Mouse (Mus musculus) monocyte, adult 2 months (primary cell): ENCODE results near the gene Ccnh.
A peak's percentile ranks its signal among the peaks of the same experiment; 100 is the strongest.
"Not testable (repeated sequence)": the region's sequence is repeated elsewhere in the genome, so short reads cannot be mapped to it uniquely, and the experiment has no call there.

Source experiments
- DNase-seq, 2 experiments: peaks; one replicate each; pipeline ENCODE4 v3.0.0; 2022; ENCODE audit warnings: low spot score in 2 of 2, low read depth in 1 of 2

The Ccnh gene

DNA sequence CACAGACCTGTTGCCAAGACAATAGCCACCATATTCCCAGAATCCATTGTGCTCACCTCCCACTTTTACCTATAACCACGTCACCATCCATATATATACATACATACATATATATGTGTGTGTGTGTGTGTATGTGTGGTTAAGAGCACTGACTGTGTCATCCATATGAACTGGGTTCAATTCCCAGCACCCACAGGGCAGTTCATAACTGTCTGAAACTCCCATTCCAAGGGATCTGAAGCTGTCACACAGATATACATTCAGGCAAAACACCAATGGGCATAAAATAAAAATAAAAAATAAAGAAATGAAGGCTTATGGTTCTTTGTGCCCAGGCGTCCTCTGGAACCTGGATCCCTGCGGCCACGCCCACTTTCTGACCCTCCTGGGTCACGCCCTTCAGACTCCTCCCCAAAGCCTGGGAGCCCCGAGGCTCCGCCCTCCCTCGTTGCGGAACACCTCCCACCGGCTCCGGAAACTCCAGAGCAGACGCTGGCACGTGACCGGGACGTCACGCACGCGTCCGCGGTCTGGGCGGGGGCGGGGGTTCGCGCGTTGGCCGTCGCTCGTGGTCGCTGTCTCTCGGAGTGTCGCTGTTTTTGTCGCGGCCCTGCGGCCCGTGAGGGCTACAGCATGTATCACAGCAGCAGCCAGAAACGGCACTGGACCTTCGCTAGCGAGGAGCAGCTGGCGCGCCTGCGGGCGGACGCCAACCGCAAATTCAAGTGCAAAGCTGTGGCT lies at the start of gene Ccnh:
Gene Ccnh, plus strand, starts transcription at position 506 of the 741 bp plus-strand sequence.
- DNase-seq, result peak; percentile 77 to 83

DNA sequence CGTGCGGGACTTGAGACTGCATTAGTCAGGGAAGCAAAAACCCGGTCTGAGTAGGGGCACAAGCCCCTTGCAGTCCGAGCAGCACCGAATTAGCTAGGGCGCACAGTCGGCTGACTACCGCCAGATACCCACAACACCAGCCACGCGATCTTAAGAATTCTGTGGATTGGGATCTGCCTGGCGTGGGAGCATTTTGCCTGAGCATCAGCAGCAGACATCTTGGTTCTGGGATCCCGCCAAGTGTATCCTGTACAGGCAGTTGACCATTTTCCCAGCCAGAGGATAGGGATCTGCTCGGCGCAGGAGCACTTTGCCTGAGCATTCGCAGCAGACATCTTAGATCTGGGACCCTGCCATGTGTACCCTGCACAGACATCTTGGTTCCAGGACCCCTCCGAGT lies 45.8 kb upstream of the Ccnh start:
- DNase-seq, result not testable (repeated sequence)

DNA sequence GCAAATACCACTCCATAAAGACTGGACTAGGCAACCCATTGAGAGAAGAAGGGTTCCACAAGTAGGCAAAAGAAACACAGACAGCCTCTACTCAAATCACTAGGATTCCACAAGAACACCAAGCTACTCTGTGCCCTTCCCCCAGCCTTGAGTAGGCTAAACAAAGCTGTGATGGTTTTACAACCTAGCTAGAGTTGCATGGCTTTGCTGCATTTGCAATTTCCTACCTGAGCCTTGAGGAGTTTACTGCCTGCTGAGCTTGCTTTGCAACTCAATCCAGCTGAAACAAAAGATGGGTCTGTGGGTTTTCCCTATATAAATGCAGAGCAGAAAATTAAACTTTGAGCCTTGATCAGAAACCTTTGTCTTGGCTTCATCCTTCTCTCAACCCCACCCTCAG lies 42.7 kb upstream of the Ccnh start:
- no peak for DNase-seq

DNA sequence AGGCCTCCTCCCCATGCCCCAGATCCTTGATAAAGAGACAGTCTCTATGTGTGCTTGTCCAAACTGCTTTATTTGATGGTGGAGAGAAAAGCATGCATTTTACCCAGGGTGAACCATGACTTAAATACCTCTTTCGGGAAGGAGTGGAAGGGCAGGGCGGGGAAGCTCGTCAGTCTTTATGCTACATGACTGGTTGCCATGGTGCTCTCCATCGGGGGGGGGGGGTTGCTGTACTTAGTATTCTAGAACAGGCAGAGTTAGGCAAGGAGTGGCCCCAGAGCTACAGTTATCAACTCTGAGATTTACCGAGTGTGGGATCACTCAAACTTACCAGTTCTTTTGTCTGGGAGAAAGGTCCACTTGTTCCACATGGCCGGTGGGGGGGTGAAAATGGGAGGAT lies 34.5 kb upstream of the Ccnh start:
- DNase-seq, result no peak

DNA sequence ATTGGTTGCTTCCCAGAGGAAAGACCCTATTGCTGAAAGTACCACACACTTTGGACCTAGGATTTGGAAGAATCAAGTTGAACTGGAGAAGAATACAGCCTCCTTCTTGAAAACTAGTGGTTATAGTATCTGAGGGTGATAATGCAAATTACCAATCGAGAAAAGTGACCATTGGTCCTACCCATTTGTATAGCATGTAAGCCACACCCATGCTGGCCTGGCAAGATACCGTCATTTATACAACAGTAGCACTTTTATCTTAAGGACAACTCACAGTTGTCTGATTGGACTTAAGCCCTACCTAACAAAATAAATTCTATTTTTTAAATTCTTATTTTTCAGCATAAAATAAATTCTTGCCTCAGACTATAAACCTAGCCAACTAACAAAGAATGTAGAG lies 29.2 kb upstream of the Ccnh start:
- DNase-seq, result no peak

DNA sequence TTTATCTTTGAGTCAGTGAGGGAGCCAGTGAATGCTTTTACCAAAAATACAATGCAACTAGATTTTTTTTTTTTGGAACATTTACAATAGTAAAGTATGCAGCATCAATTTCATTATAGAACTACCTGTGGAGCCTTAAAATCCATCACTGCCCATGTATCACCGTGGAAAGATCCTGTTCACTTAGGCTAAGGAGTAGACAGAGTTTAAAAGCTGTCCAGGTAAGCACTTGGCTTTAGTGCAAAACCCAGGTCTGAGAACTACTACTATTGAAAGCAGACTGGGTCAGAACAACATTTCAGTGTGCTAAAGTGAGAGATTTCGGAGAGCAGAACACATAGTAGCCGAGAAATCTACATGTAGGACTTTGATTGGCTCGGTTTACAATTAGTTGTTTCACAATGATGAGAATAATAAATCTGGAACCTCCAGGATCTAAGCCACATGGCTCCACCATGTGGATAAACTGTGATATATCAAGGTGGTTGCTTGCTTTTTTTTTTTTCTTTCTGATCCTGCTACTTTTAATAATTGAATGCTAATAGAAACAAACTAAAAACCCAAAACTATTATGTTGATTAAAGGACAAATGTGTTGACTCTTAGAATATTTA lies 24.6 kb upstream of the Ccnh start:
- DNase-seq, result no peak

DNA sequence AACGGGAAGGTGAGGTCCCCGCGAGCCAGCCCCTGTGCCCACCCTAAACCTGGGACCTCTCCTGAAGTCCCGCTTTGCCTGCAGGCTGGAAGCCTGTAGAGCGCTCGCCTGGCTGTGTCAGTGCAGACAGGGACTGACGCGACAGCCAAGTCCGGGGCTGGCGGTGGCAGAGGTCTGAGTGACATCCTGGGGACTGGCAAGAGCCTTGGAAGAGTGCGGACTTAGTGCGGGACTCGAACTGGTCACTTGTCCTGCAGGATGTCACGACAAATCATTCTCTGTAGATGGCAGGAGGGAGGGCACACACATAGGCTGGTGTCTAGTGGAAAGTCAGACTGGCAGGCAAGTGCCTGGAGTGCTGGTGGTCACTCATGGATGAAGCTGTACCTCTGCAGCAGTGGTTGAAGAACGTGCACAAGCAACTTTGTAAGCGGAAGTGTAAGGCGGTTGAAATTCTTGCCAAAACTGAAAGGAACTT lies 475 bp downstream of the Ccnh start:
- DNase-seq, result peak in 1 of 2 experiments; percentile 1

DNA sequence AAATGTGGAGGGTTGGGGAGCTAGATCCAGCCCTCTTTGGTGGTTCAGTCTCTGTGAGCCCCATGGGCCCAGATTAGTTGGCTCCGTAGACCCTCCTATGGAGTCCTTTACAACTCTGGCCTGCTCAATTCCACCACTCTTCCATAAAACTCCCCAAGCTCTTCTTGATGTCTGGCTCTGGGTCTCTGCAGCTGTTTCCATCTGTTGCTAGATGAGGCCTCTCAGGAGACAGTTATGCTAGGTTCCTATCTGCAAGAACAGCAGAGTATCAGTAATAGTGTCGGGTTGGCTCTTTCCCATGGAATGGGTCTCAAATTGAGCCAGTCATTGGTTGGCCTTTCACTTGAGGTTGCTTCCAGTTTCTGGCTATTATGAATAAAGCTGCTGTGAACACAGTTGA lies 2.0 kb downstream of the Ccnh start:
- DNase-seq, result no peak

DNA sequence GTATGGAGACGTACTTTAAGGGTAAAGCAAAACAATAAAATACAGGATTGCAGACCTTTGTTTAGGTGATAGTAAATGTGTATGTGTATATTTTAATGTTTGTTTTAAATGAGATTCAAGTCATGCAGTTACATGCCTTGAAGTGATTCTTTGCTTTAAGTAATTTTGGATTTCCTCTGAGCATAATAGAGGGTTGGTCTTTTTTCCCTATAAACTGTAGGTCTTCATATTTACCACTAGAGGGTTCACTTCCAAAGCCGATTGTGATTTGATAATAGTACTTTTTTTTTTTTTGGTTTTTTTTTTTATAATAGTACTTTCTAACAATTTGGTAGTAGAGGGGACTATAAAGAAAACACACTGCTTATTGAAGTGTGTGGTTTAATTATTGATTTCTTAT lies 18.3 kb downstream of the Ccnh start:
- DNase-seq, result no peak

DNA sequence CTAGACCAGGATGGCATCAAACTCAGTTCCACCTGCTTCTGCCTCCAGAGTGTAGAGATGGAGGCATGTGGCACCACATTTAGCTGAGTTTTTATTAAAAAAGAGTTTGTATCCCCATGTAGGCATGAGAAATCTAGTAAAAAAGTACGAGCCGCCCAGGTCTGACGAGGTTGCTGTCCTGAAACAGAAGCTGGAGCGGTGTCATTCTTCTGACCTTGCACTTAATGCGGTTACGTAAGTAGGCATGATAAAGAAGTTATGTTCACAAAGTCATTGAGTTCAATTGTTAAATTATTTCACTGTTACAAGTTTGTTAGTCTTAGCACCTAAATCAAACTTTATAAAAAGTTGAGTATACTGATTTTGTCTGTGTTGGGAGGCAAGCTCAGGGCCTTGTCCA lies 19.4 kb downstream of the Ccnh start:
- no peak for DNase-seq

DNA sequence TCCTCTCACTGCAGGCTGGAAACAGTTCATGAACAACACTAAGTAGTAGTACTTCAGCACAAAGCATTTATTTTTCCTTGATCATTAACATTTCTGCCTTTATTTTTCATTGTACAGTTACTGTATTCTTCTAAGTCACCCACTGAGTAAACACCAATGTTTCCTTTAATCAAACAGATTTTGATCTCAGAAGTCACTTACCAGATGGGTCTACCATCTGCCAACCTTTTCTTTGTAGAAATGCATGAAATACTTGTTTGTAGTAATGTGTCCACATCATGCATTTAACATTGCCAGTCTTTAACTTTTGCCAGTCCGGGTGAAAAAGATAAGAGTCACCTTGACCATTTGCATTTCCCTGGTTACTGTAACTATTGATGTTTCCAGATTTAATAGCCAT lies 21.1 kb downstream of the Ccnh start:
- DNase-seq, result no peak

DNA sequence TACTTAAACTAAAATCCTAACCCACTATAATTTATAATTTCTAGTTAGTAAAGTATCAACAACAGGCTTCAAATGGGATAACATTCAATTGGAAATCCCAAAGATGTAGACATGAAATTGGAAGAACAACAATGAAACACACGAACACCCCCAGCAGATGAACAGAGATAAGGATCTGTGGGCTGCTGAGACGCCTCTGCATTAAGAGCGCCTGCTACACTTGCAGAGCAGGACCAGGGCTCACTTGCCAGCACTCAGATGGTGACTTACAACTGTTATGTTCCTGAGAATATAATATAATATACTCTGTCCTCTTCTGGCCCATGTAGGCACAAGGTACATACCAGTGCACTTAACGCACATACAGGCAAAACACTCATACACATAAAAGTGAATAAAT lies 29.4 kb downstream of the Ccnh start:
- no peak for DNase-seq

DNA sequence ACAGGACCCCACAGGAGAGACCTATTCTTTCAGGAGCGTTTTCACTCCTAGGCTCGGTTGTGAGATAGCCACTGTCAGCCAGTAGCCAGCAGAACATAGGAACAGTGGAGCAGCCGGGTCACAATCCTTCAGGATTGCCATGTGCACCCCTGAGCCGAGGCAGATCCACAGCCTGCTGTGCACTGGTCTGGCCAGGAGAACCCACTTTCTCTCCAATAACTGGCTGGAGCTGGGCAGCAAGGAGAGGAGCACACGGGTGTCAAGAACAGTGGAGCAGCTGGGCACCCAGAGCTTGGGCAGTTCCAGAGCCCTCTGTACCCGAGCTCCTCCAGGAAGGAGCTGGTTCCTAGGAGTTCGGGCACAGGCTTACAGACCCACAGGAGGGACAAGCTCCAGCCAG lies 49.6 kb downstream of the Ccnh start:
- DNase-seq, result no peak
